Mouse (Mus musculus) cortical plate, adult 2 months (tissue): ENCODE measurements around the gene Pllp.

Source experiments
- CTCF ChIP-seq: fragments of 200-500 bp; IDR thresholded peaks from 2 replicates; pipeline ENCODE4 v1.5.1; 2011; ENCODE audit warnings: mild to moderate bottlenecking, control low read depth, low read length; ENCODE audit not compliant: insufficient read depth; ENCODE audit errors: extremely low read depth
- POLR2A ChIP-seq: fragments of 200-500 bp; IDR thresholded peaks from 2 replicates; pipeline ENCODE4 v1.6.1; 2011; ENCODE audit warnings: mild to moderate bottlenecking, low read length, control low read depth; ENCODE audit not compliant: insufficient read depth; ENCODE audit errors: extremely low read depth

DNA sequence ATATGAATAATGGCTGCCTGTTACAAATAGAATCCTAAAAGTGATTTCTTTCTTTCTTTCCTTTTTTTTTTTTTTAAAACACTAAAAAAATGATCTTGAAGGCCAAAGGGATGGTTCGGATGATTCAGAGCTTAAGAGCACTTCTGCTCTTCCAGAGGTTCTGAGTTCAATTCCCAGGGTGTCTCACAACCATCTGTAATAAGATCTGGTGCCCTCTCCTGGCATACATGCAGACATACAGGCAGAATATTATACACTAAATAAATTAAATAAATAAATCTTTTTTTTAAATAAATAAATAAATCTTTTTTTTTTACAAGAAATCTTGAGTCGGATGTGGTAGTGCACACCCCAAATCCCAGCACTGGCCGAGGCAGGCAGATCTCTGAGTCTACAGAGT lies 54.1 kb downstream of the Pllp start:
- TF ChIP-seq CTCF, result no peak
- no peak for TF ChIP-seq POLR2A
